Mouse (Mus musculus) cortical plate, adult 2 months (tissue): Measurements from ENCODE around the gene Top2b.

Experiments used
- CTCF ChIP-seq: fragments of 200-500 bp; IDR thresholded peaks from 2 replicates; pipeline ENCODE4 v1.5.1; 2011; ENCODE audit warnings: mild to moderate bottlenecking, control low read depth, low read length; ENCODE audit not compliant: insufficient read depth; ENCODE audit errors: extremely low read depth
- POLR2A ChIP-seq: fragments of 200-500 bp; IDR thresholded peaks from 2 replicates; pipeline ENCODE4 v1.6.1; 2011; ENCODE audit warnings: mild to moderate bottlenecking, low read length, control low read depth; ENCODE audit not compliant: insufficient read depth; ENCODE audit errors: extremely low read depth

DNA sequence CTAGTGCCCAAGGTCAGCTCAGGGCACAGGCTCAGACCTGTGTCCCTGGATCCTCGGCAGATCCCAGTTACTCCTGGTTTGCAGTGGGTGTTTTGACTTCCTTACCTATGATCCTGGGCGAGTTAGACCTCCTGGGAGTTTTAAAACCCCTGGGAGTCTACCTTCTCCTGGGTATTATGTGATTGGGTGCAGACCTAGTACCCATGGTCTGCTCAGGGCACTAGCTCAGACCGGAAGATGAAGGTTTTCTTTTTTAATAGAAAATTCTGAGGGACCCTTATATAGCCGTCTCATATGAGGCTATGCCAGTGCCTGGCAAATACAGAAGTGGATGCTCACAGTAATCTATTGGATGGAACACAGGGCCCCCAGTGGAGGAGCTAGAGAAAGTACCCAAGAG lies 40.2 kb downstream of the Top2b start:
- no peak for TF ChIP-seq CTCF
- no peak for TF ChIP-seq POLR2A
